Mouse (Mus musculus): ENCODE measurements around the gene Aldh1b1. TPM values are rescaled to one million over a fixed set of nuclear protein-coding genes. Genes with fewer than 3 reads are reported as not detected.

The Aldh1b1 gene
- polyA plus RNA-seq, 1 experiment, result not detected

DNA sequence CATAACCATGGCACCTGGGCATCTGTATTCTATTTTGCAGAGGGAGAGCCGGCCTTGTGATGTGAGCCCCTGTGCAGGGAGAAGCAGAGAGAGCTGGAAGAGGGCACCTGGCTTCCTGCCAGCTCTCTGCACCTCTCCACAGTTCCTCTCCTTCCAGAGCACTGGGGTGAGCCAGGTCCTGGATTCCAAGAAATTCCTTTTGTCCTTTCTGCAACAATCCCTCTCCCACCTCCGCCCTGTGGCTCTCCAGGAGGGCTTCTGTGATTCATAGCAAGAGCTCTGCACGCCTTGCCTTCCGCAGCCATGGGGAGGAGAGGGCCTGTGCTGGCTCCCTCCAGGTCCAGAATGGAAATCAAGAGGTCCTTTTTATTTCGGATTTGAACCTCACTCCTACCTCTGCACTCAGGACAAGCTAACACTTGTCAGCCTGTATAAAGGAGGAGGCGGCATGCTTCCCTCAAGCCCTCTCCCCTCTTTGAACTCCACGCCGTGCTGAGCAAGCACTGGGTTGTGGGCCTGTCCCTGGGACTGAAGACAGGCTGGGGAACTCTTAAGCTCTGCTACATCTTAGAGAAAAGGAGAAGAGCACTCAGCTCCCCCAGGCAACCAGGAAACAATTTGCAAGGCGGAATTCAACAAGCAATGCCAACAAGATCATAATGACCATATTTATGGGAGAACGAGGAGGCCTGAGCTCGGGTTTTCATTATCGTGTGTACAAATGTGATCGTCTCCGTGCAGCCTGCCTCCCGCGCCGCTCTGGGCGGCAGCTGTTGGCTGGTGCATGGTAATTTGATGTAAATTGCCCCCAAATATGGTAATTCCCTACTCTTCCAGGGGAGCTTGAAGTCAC, 35.3 kb upstream of the Aldh1b1 start:
- TF ChIP-seq CEBPB (IDR thresholded peaks at IDR 0.05; ENCODE audit: low read depth), result no peak
- TF ChIP-seq MYOD1 (IDR thresholded peaks at IDR 0.05; ENCODE audit: control insufficient read depth, insufficient read length, low read depth), result no peak
- no peak for TF ChIP-seq MAX (IDR thresholded peaks at IDR 0.05)
- no peak for TF ChIP-seq CTCF (IDR thresholded peaks at IDR 0.05; ENCODE audit: control insufficient read depth, insufficient read depth, insufficient read length)
- TF ChIP-seq USF1 (IDR thresholded peaks at IDR 0.05; ENCODE audit: low read depth), result no peak
- TF ChIP-seq MYOG (IDR thresholded peaks at IDR 0.05; ENCODE audit: control insufficient read depth, extremely low read depth, insufficient read length), result no peak
- no peak for TF ChIP-seq FOSL1 (IDR thresholded peaks at IDR 0.05; ENCODE audit: insufficient read depth, low read length, poor library complexity, severe bottlenecking)
- H3K36me3 ChIP-seq (ENCODE audit: control insufficient read depth, insufficient read depth), result no peaks in the 10 kb centered on the region
- H3K79me3 ChIP-seq (ENCODE audit: low read depth), result no peaks in the 10 kb centered on the region
- no peak overlapping the region for H3K4me3 ChIP-seq (ENCODE audit: insufficient read depth, poor library complexity, severe bottlenecking)
- peaks cover 59% of the 10 kb centered on the region for H3K27me3 ChIP-seq (ENCODE audit: control insufficient read depth, insufficient read depth, insufficient read length)
- no peaks in the 10 kb centered on the region for H3K79me2 ChIP-seq (ENCODE audit: control insufficient read depth, insufficient read depth)
- no peak overlapping the region for H3ac ChIP-seq (ENCODE audit: control insufficient read depth, insufficient read length, low read depth)

GRCm38 (mm10) chr4:45764141-45764494, 34.7 kb upstream of the Aldh1b1 start:
- H3K27me3 ChIP-seq (ENCODE audit: control insufficient read depth, insufficient read depth, insufficient read length), result peaks cover 63% of the 10 kb centered on the region
- H3K4me3 ChIP-seq (ENCODE audit: insufficient read depth, poor library complexity, severe bottlenecking), result no peak overlapping the region
- TF ChIP-seq MYOG (IDR thresholded peaks at IDR 0.05; ENCODE audit: control insufficient read depth, extremely low read depth, insufficient read length) (no peak), MYOD1 (IDR thresholded peaks at IDR 0.05; ENCODE audit: control insufficient read depth, insufficient read length, low read depth) (no peak), MAX (IDR thresholded peaks at IDR 0.05) (no peak), CTCF (IDR thresholded peaks at IDR 0.05; ENCODE audit: control insufficient read depth, insufficient read depth, insufficient read length) (no peak), FOSL1 (IDR thresholded peaks at IDR 0.05; ENCODE audit: insufficient read depth, low read length, poor library complexity, severe bottlenecking) (no peak), USF1 (IDR thresholded peaks at IDR 0.05; ENCODE audit: low read depth) (no peak), CEBPB (IDR thresholded peaks at IDR 0.05; ENCODE audit: low read depth) (no peak)

GRCm38 (mm10) chr4:45765121-45765564, 33.7 kb upstream of the Aldh1b1 start:
- no peak overlapping the region for H3K4me3 ChIP-seq (ENCODE audit: insufficient read depth, poor library complexity, severe bottlenecking)
- no peaks in the 10 kb centered on the region for H3K79me3 ChIP-seq (ENCODE audit: low read depth)
- H3K27me3 ChIP-seq (ENCODE audit: control insufficient read depth, insufficient read depth, insufficient read length), result peaks cover 64% of the 10 kb centered on the region
- H3K36me3 ChIP-seq (ENCODE audit: control insufficient read depth, insufficient read depth), result no peaks in the 10 kb centered on the region
- no peaks in the 10 kb centered on the region for H3K79me2 ChIP-seq (ENCODE audit: control insufficient read depth, insufficient read depth)
- H3ac ChIP-seq (ENCODE audit: control insufficient read depth, insufficient read length, low read depth), result no peak overlapping the region
- TF ChIP-seq MYOG (IDR thresholded peaks at IDR 0.05; ENCODE audit: control insufficient read depth, extremely low read depth, insufficient read length) (no peak), MAX (IDR thresholded peaks at IDR 0.05) (no peak), MYOD1 (IDR thresholded peaks at IDR 0.05; ENCODE audit: control insufficient read depth, insufficient read length, low read depth) (no peak), CEBPB (IDR thresholded peaks at IDR 0.05; ENCODE audit: low read depth) (no peak), FOSL1 (IDR thresholded peaks at IDR 0.05; ENCODE audit: insufficient read depth, low read length, poor library complexity, severe bottlenecking) (no peak), CTCF (IDR thresholded peaks at IDR 0.05; ENCODE audit: control insufficient read depth, insufficient read depth, insufficient read length) (no peak), USF1 (IDR thresholded peaks at IDR 0.05; ENCODE audit: low read depth) (no peak)

More at GRCm38 (mm10) chr4:45764141-45764494, 34.7 kb upstream of the Aldh1b1 start:
- H3K36me3 ChIP-seq (ENCODE audit: control insufficient read depth, insufficient read depth), result no peaks in the 10 kb centered on the region
- H3ac ChIP-seq (ENCODE audit: control insufficient read depth, insufficient read length, low read depth), result no peak overlapping the region
- H3K79me2 ChIP-seq (ENCODE audit: control insufficient read depth, insufficient read depth), result no peaks in the 10 kb centered on the region
- no peaks in the 10 kb centered on the region for H3K79me3 ChIP-seq (ENCODE audit: low read depth)

GRCm38 (mm10) chr4:45765565-45766201, 33.1 kb upstream of the Aldh1b1 start:
- no peak overlapping the region for H3K4me3 ChIP-seq (ENCODE audit: insufficient read depth, poor library complexity, severe bottlenecking)
- TF ChIP-seq MYOG (IDR thresholded peaks at IDR 0.05; ENCODE audit: control insufficient read depth, extremely low read depth, insufficient read length) (no peak), CTCF (IDR thresholded peaks at IDR 0.05; ENCODE audit: control insufficient read depth, insufficient read depth, insufficient read length) (no peak), MAX (IDR thresholded peaks at IDR 0.05) (no peak), MYOD1 (IDR thresholded peaks at IDR 0.05; ENCODE audit: control insufficient read depth, insufficient read length, low read depth) (no peak), CEBPB (IDR thresholded peaks at IDR 0.05; ENCODE audit: low read depth) (no peak), FOSL1 (IDR thresholded peaks at IDR 0.05; ENCODE audit: insufficient read depth, low read length, poor library complexity, severe bottlenecking) (no peak), USF1 (IDR thresholded peaks at IDR 0.05; ENCODE audit: low read depth) (no peak)
- no peaks in the 10 kb centered on the region for H3K79me3 ChIP-seq (ENCODE audit: low read depth)
- H3K27me3 ChIP-seq (ENCODE audit: control insufficient read depth, insufficient read depth, insufficient read length), result peaks cover 68% of the 10 kb centered on the region
- no peak overlapping the region for H3ac ChIP-seq (ENCODE audit: control insufficient read depth, insufficient read length, low read depth)
- H3K79me2 ChIP-seq (ENCODE audit: control insufficient read depth, insufficient read depth), result no peaks in the 10 kb centered on the region
- H3K36me3 ChIP-seq (ENCODE audit: control insufficient read depth, insufficient read depth), result no peaks in the 10 kb centered on the region

GRCm38 (mm10) chr4:45766774-45767173, 32.0 kb upstream of the Aldh1b1 start:
- Histone ChIP-seq H3K27me3 (ENCODE audit: control insufficient read depth, insufficient read depth, insufficient read length) (peaks cover 73% of the 10 kb centered on the region), H3K79me3 (ENCODE audit: low read depth) (no peaks in the 10 kb centered on the region), H3K36me3 (ENCODE audit: control insufficient read depth, insufficient read depth) (no peaks in the 10 kb centered on the region), H3K79me2 (ENCODE audit: control insufficient read depth, insufficient read depth) (no peaks in the 10 kb centered on the region), H3ac (ENCODE audit: control insufficient read depth, insufficient read length, low read depth) (no peak overlapping the region), H3K4me3 (ENCODE audit: insufficient read depth, poor library complexity, severe bottlenecking) (no peak overlapping the region)
- TF ChIP-seq FOSL1 (IDR thresholded peaks at IDR 0.05; ENCODE audit: insufficient read depth, low read length, poor library complexity, severe bottlenecking) (no peak), MAX (IDR thresholded peaks at IDR 0.05) (no peak), MYOD1 (IDR thresholded peaks at IDR 0.05; ENCODE audit: control insufficient read depth, insufficient read length, low read depth) (no peak)
